In genomic region chr17:28693086-28693485, GRCm38 (mm10) we compare ENCODE assay signal across 7 mouse cellular contexts. TPM values are rescaled to one million over a fixed set of nuclear protein-coding genes. Genes with fewer than 3 reads are reported as not detected.
DNase-seq lines count a peak whose midpoint lies in the region; ATAC-seq and TF ChIP-seq lines count a peak whose summit lies in the region.

No protein-coding gene starts in this region.

- TF ChIP-seq CTCF in lung, postnatal 0 days (IDR thresholded peaks at IDR 0.05): no peak

- peaks cover 36% of the 10 kb centered on the region for H3K4me1 ChIP-seq in lung, postnatal 0 days (ENCODE audit: insufficient read depth, low read depth, low read length)
- peaks cover 46% of the 10 kb centered on the region for H3K4me1 ChIP-seq in forebrain, embryonic 12.5 days
- peaks cover 50% of the 10 kb centered on the region for H3K4me1 ChIP-seq in limb, embryonic 15.5 days
- H3K4me1 ChIP-seq in stomach, embryonic 16.5 days (ENCODE audit: control insufficient read depth, insufficient read depth, low read length): peaks cover 37% of the 10 kb centered on the region

- TF ChIP-seq EP300 in lung, postnatal 0 days (IDR thresholded peaks at IDR 0.05): peak; percentile 67; the same call in 1 of the 2 replicates

- no peaks in the 10 kb centered on the region for H3K9me3 ChIP-seq in lung, postnatal 0 days (ENCODE audit: low read length)
- no peaks in the 10 kb centered on the region for H3K9me3 ChIP-seq in forebrain, embryonic 12.5 days
- H3K9me3 ChIP-seq in limb, embryonic 15.5 days: no peaks in the 10 kb centered on the region
- no peaks in the 10 kb centered on the region for H3K9me3 ChIP-seq in stomach, embryonic 16.5 days (replicated peaks; ENCODE audit: control insufficient read depth, low read length)

- no peaks in the 10 kb centered on the region for H3K36me3 ChIP-seq in lung, postnatal 0 days (ENCODE audit: insufficient read depth, low read length)
- H3K36me3 ChIP-seq in forebrain, embryonic 12.5 days (replicated peaks): no peaks in the 10 kb centered on the region
- no peaks in the 10 kb centered on the region for H3K36me3 ChIP-seq in limb, embryonic 15.5 days
- no peaks in the 10 kb centered on the region for H3K36me3 ChIP-seq in stomach, embryonic 16.5 days (ENCODE audit: control insufficient read depth, insufficient read depth, low read length)

- DNase-seq in lung, postnatal 0 days (ENCODE audit: low spot score): peak; percentile 89
- DNase-seq in lung, postnatal 10 days: no peak
- no peak for DNase-seq in testis, postnatal 14 days (ENCODE audit: low spot score)

- no peaks in the 10 kb centered on the region for H3K27me3 ChIP-seq in lung, postnatal 0 days (replicated peaks; ENCODE audit: insufficient read depth, low read length)
- H3K27me3 ChIP-seq in forebrain, embryonic 12.5 days: peaks cover 18% of the 10 kb centered on the region
- H3K27me3 ChIP-seq in limb, embryonic 15.5 days: peaks cover 7% of the 10 kb centered on the region
- H3K27me3 ChIP-seq in stomach, embryonic 16.5 days (ENCODE audit: control insufficient read depth, insufficient read depth, low read length): no peaks in the 10 kb centered on the region

- H3K27ac ChIP-seq in lung, postnatal 0 days (ENCODE audit: low read length): peak overlapping the region; percentile 96
- no peak overlapping the region for H3K27ac ChIP-seq in forebrain, embryonic 12.5 days
- no peak overlapping the region for H3K27ac ChIP-seq in limb, embryonic 15.5 days
- peak overlapping the region; percentile 33; the same call in 1 of the 2 replicates for H3K27ac ChIP-seq in stomach, embryonic 16.5 days (ENCODE audit: low read length)

- no peak for ATAC-seq in lung, postnatal 0 days
- no peak for ATAC-seq in forebrain, embryonic 12.5 days (ENCODE audit: low FRiP score)
- ATAC-seq in limb, embryonic 15.5 days (ENCODE audit: insufficient number of reproducible peaks, low FRiP score, low TSS enrichment, low read depth): no peak
- ATAC-seq in stomach, embryonic 16.5 days (ENCODE audit: insufficient read depth, low FRiP score): no peak
- no peak for ATAC-seq in megakaryocyte progenitor cell, adult 5-6 weeks (replicated peaks; ENCODE audit: poor library complexity)

- WGBS in lung, postnatal 0 days: 4% methylated on average over 3 of the region's 3 CpGs
- WGBS in forebrain, embryonic 12.5 days: 48% methylated on average over 3 of the region's 3 CpGs
- WGBS in limb, embryonic 15.5 days: 31% methylated on average over 3 of the region's 3 CpGs
- 25% methylated on average over 3 of the region's 3 CpGs for WGBS in stomach, embryonic 16.5 days

- H3K4me2 ChIP-seq in lung, postnatal 0 days (replicated peaks; ENCODE audit: low read depth, low read length): peak overlapping the region; percentile 76
- peak overlapping the region; percentile 71 for H3K4me2 ChIP-seq in forebrain, embryonic 12.5 days
- peak overlapping the region; percentile 67 for H3K4me2 ChIP-seq in limb, embryonic 15.5 days
- H3K4me2 ChIP-seq in stomach, embryonic 16.5 days (ENCODE audit: low read depth, low read length): peak overlapping the region; percentile 70

- H3K4me3 ChIP-seq in lung, postnatal 0 days (ENCODE audit: low read depth, low read length): peak overlapping the region; percentile 96
- peak overlapping the region; percentile 97 for H3K4me3 ChIP-seq in forebrain, embryonic 12.5 days (replicated peaks)
- peak overlapping the region; percentile 98 for H3K4me3 ChIP-seq in limb, embryonic 15.5 days
- H3K4me3 ChIP-seq in stomach, embryonic 16.5 days (replicated peaks; ENCODE audit: low read length): peak overlapping the region; percentile 90

- H3K9ac ChIP-seq in lung, postnatal 0 days (replicated peaks; ENCODE audit: low read depth): peak overlapping the region; percentile 96
- peak overlapping the region; percentile 94 for H3K9ac ChIP-seq in forebrain, embryonic 12.5 days
- H3K9ac ChIP-seq in limb, embryonic 15.5 days: peak overlapping the region; percentile 97; the same call in 1 of the 2 replicates
- H3K9ac ChIP-seq in stomach, embryonic 16.5 days (ENCODE audit: low read length): peak overlapping the region; percentile 85; the same call in 1 of the 2 replicates

RNA-seq across cellular contexts. Expression of gene Mapk14, which starts 2.0 kb away (rescaled TPM):
- polyA plus RNA-seq in lung, postnatal 0 days (2015; fragmentation: Nextera tagmentation; extraction: Ambion mirVana): 31.9 and 34.0 TPM in 2 replicates
- 38.0 and 39.8 TPM in 2 replicates for polyA plus RNA-seq in forebrain, embryonic 12.5 days (2016; fragmentation: Nextera tagmentation; extraction: Ambion mirVana)
- 37.9 and 45.2 TPM in 2 replicates for polyA plus RNA-seq in limb, embryonic 15.5 days (2015; fragmentation: Nextera tagmentation; extraction: Ambion mirVana)
- 34.0 and 34.2 TPM in 2 replicates for polyA plus RNA-seq in stomach, embryonic 16.5 days (2015; fragmentation: Nextera tagmentation; extraction: Ambion mirVana)
- total RNA-seq in megakaryocyte progenitor cell, adult 5-6 weeks (2015): 111 TPM in 2 replicates
- total RNA-seq in megakaryocyte progenitor cell, adult 5-6 weeks (2017): 100 and 110 TPM in 2 replicates

RNA-seq across cellular contexts. Expression of gene Slc26a8, which starts 3.1 kb away (rescaled TPM):
- 0.60 and 0.68 TPM in 2 replicates for polyA plus RNA-seq in lung, postnatal 0 days (2015; fragmentation: Nextera tagmentation; extraction: Ambion mirVana)
- 0.80 and 0.90 TPM in 2 replicates for polyA plus RNA-seq in forebrain, embryonic 12.5 days (2016; fragmentation: Nextera tagmentation; extraction: Ambion mirVana)
- 0.60 and 0.72 TPM in 2 replicates for polyA plus RNA-seq in limb, embryonic 15.5 days (2015; fragmentation: Nextera tagmentation; extraction: Ambion mirVana)
- polyA plus RNA-seq in stomach, embryonic 16.5 days (2015; fragmentation: Nextera tagmentation; extraction: Ambion mirVana): 0.46 and 0.80 TPM in 2 replicates
- total RNA-seq in megakaryocyte progenitor cell, adult 5-6 weeks (2015): 1.3 and 3.0 TPM in 2 replicates
- 0.21 and 1.5 TPM in 2 replicates for total RNA-seq in megakaryocyte progenitor cell, adult 5-6 weeks (2017)

RNA-seq across cellular contexts. Expression of gene AC170998.1, which starts 32.8 kb away (rescaled TPM):
- polyA plus RNA-seq in lung, postnatal 0 days (2015; fragmentation: Nextera tagmentation; extraction: Ambion mirVana): 2.0 and 2.4 TPM in 2 replicates
- 3.0 and 3.6 TPM in 2 replicates for polyA plus RNA-seq in forebrain, embryonic 12.5 days (2016; fragmentation: Nextera tagmentation; extraction: Ambion mirVana)
- polyA plus RNA-seq in limb, embryonic 15.5 days (2015; fragmentation: Nextera tagmentation; extraction: Ambion mirVana): 1.9 and 2.4 TPM in 2 replicates
- 2.3 and 2.8 TPM in 2 replicates for polyA plus RNA-seq in stomach, embryonic 16.5 days (2015; fragmentation: Nextera tagmentation; extraction: Ambion mirVana)
- 4.3 and 6.5 TPM in 2 replicates for total RNA-seq in megakaryocyte progenitor cell, adult 5-6 weeks (2015)
- 1.1 and 5.1 TPM in 2 replicates for total RNA-seq in megakaryocyte progenitor cell, adult 5-6 weeks (2017)

Comparison
In these comparisons a context has a peak if more than half of its experiments do, and no peak if none do; other contexts are left out.
1. H3K27ac ChIP-seq: peak in lung, postnatal 0 days (single experiment) and stomach, embryonic 16.5 days (single experiment); none in forebrain, embryonic 12.5 days (single experiment) and limb, embryonic 15.5 days (single experiment).
2. Peak in every context shown above with its lines, with median percentiles within 50 percentile points of each other: H3K4me2 ChIP-seq, H3K4me3 ChIP-seq and H3K9ac ChIP-seq.